Mouse (Mus musculus) heart, embryonic 13.5 days (tissue): Measurements from ENCODE around the gene Pcnx2. TPM values are rescaled to one million over a fixed set of nuclear protein-coding genes. Genes with fewer than 3 reads are reported as not detected.
A peak's percentile ranks its signal among the peaks of the same experiment; 100 is the strongest.

Experiments used
- ATAC-seq: fragments of 200-750 bp; cut with Nextera tagmentation; 2 replicates; pipeline ENCODE4 v1.8.0; 2017; ENCODE audit warnings: moderate TSS enrichment; ENCODE audit not compliant: insufficient number of reproducible peaks, low FRiP score, low TSS enrichment; ENCODE audit errors: extremely low read depth
- H3K27ac ChIP-seq: fragments of 300-500 bp; sonication (generic); replicated peaks from 2 replicates; pipeline ENCODE4 v1.5.1; 2015; ENCODE audit warnings: moderate library complexity, mild to moderate bottlenecking, inconsistent platforms
- H3K27me3 ChIP-seq: fragments of 300-500 bp; sonication (generic); replicated peaks from 2 replicates; pipeline ENCODE4 v1.6.1; 2015; ENCODE audit warnings: mild to moderate bottlenecking, inconsistent platforms
- H3K36me3 ChIP-seq: fragments of 300-500 bp; sonication (generic); 2 replicates; pipeline ENCODE4 v1.6.1; 2015; ENCODE audit warnings: mild to moderate bottlenecking, inconsistent platforms
- H3K4me1 ChIP-seq: fragments of 300-500 bp; sonication (generic); 2 replicates; pipeline ENCODE4 v1.6.1; 2015; ENCODE audit warnings: inconsistent platforms
- H3K4me2 ChIP-seq: fragments of 300-500 bp; sonication (generic); 2 replicates; pipeline ENCODE4 v1.6.1; 2015; ENCODE audit warnings: inconsistent platforms, mild to moderate bottlenecking, moderate library complexity
- H3K4me3 ChIP-seq: fragments of 300-500 bp; sonication (generic); 2 replicates; pipeline ENCODE4 v1.5.1; 2015; ENCODE audit warnings: moderate library complexity, mild to moderate bottlenecking, inconsistent platforms
- H3K9ac ChIP-seq: fragments of 300-500 bp; sonication (generic); 2 replicates; pipeline ENCODE4 v1.6.1; 2015; ENCODE audit warnings: inconsistent platforms, mild to moderate bottlenecking, moderate library complexity
- H3K9me3 ChIP-seq: fragments of 300-500 bp; sonication (generic); 2 replicates; pipeline ENCODE4 v1.6.1; 2016; ENCODE audit warnings: inconsistent platforms
- WGBS: fragments of 180-500 bp; shearing (Covaris S2); methylation state at CpG from one replicate; pipeline ENCODE4 v1.1.7; 2015; ENCODE audit warnings: mixed read lengths; 5-methylcytosine and 5-hydroxymethylcytosine counted together
- polyA plus RNA-seq: library from polyadenylated mRNA; unstranded; fragments of >200 nt; fragmentation: Nextera tagmentation; extraction: Ambion mirVana; gene quantifications from 2 replicates; pipeline ENCODE4 v1.2.1, GENCODE M21; 2015

The Pcnx2 gene
- polyA plus RNA-seq, 1 experiment from 2014 or later, result 0.07 TPM

GRCm38 (mm10) chr8:125897388-125897787 lies 729 bp downstream of the Pcnx2 start:
- Histone ChIP-seq H3K27me3 (peaks cover 45% of the 10 kb centered on the region), H3K27ac (no peak overlapping the region), H3K4me3 (no peak overlapping the region), H3K4me1 (peaks cover 10% of the 10 kb centered on the region), H3K4me2 (no peak overlapping the region), H3K9me3 (no peaks in the 10 kb centered on the region), H3K36me3 (no peaks in the 10 kb centered on the region), H3K9ac (no peak overlapping the region)
- 57% methylated on average over 11 of the region's 11 CpGs for WGBS
- no peak for ATAC-seq

GRCm38 (mm10) chr8:125889920-125890319 lies 8.2 kb downstream of the Pcnx2 start:
- WGBS, result 66% methylated on average over 3 of the region's 3 CpGs
- Histone ChIP-seq H3K4me1 (0 out of 2 replicates have a peak, but pooled peaks cover 4% of the 10 kb centered on the region), H3K9me3 (no peaks in the 10 kb centered on the region), H3K4me3 (no peak overlapping the region), H3K36me3 (no peaks in the 10 kb centered on the region), H3K27me3 (peaks cover 12% of the 10 kb centered on the region), H3K27ac (no peak overlapping the region), H3K9ac (no peak overlapping the region), H3K4me2 (no peak overlapping the region)
- ATAC-seq, result no peak

- Histone ChIP-seq H3K27me3 (peaks cover 4% of the 10 kb centered on the region; the same call in 1 of the 2 replicates), H3K9ac (no peak overlapping the region), H3K36me3 (no peaks in the 10 kb centered on the region), H3K4me3 (no peak overlapping the region), H3K27ac (no peak overlapping the region), H3K9me3 (no peaks in the 10 kb centered on the region), H3K4me1 (peaks cover 14% of the 10 kb centered on the region), H3K4me2 (no peak overlapping the region)
- WGBS, result 64% methylated on average over 9 of the region's 9 CpGs
- no peak for ATAC-seq
These were observed 10.6 kb downstream of the Pcnx2 start for GRCm38 (mm10) chr8:125887549-125887948.

- Histone ChIP-seq H3K9me3 (no peaks in the 10 kb centered on the region), H3K4me3 (no peak overlapping the region), H3K27me3 (no peaks in the 10 kb centered on the region), H3K4me2 (no peak overlapping the region), H3K36me3 (no peaks in the 10 kb centered on the region), H3K4me1 (peaks cover 20% of the 10 kb centered on the region), H3K9ac (no peak overlapping the region), H3K27ac (peak overlapping the region; percentile 53)
- ATAC-seq, result no peak
- WGBS, result 43% methylated on average over 4 of the region's 4 CpGs
These were observed 17.7 kb downstream of the Pcnx2 start for GRCm38 (mm10) chr8:125880447-125880846.

- H3K4me3 ChIP-seq, result no peak overlapping the region
- ATAC-seq, result no peak
- peaks cover 43% of the 10 kb centered on the region for H3K4me1 ChIP-seq
- H3K4me2 ChIP-seq, result no peak overlapping the region
- WGBS, result 63% methylated on average over 2 of the region's 2 CpGs
- peaks cover 10% of the 10 kb centered on the region; the same call in 1 of the 2 replicates for H3K27me3 ChIP-seq
- no peaks in the 10 kb centered on the region for H3K36me3 ChIP-seq
- no peak overlapping the region for H3K9ac ChIP-seq
- H3K27ac ChIP-seq, result peak overlapping the region; percentile 25; the same call in 1 of the 2 replicates
- no peaks in the 10 kb centered on the region for H3K9me3 ChIP-seq
These were observed 24.9 kb downstream of the Pcnx2 start for GRCm38 (mm10) chr8:125873250-125873534.

- peaks cover 13% of the 10 kb centered on the region; the same call in 1 of the 2 replicates for H3K27me3 ChIP-seq
- WGBS, result 46% methylated on average over 9 of the region's 9 CpGs
- ATAC-seq, result no peak
- peaks cover 43% of the 10 kb centered on the region for H3K4me1 ChIP-seq
- H3K4me3 ChIP-seq, result no peak overlapping the region
- no peaks in the 10 kb centered on the region for H3K36me3 ChIP-seq
- peak overlapping the region; percentile 25; the same call in 1 of the 2 replicates for H3K27ac ChIP-seq
- no peaks in the 10 kb centered on the region for H3K9me3 ChIP-seq
- no peak overlapping the region for H3K9ac ChIP-seq
- H3K4me2 ChIP-seq, result no peak overlapping the region
These were observed 25.4 kb downstream of the Pcnx2 start for GRCm38 (mm10) chr8:125872501-125873249.

- H3K4me2 ChIP-seq, result peak overlapping the region; percentile 54
- H3K4me3 ChIP-seq, result no peak overlapping the region
- peak overlapping the region; percentile 68 for H3K27ac ChIP-seq
- H3K9me3 ChIP-seq, result no peaks in the 10 kb centered on the region
- no peaks in the 10 kb centered on the region for H3K36me3 ChIP-seq
- H3K27me3 ChIP-seq, result peaks cover 14% of the 10 kb centered on the region
- H3K4me1 ChIP-seq, result peaks cover 43% of the 10 kb centered on the region
- 2% methylated on average over 7 of the region's 7 CpGs for WGBS
- ATAC-seq, result peak; percentile 41; the same call in 1 of the 2 replicates
- H3K9ac ChIP-seq, result peak overlapping the region; percentile 54
These were observed 27.2 kb downstream of the Pcnx2 start for GRCm38 (mm10) chr8:125870821-125871321.

- 13% methylated on average over 6 of the region's 6 CpGs for WGBS
- Histone ChIP-seq H3K27me3 (peaks cover 14% of the 10 kb centered on the region), H3K9ac (peak overlapping the region; percentile 54), H3K9me3 (no peaks in the 10 kb centered on the region), H3K36me3 (no peaks in the 10 kb centered on the region), H3K4me1 (peaks cover 43% of the 10 kb centered on the region), H3K4me2 (peak overlapping the region; percentile 33), H3K4me3 (no peak overlapping the region), H3K27ac (peak overlapping the region; percentile 68)
- no peak for ATAC-seq
These were observed 27.9 kb downstream of the Pcnx2 start for GRCm38 (mm10) chr8:125870179-125870702.

- peak overlapping the region; percentile 68; the same call in 1 of the 2 replicates for H3K27ac ChIP-seq
- H3K4me2 ChIP-seq, result peak overlapping the region; percentile 33; the same call in 1 of the 2 replicates
- H3K9ac ChIP-seq, result no peak overlapping the region
- H3K4me1 ChIP-seq, result peaks cover 43% of the 10 kb centered on the region
- no peak for ATAC-seq
- no peaks in the 10 kb centered on the region for H3K9me3 ChIP-seq
- no peak overlapping the region for H3K4me3 ChIP-seq
- no peaks in the 10 kb centered on the region for H3K36me3 ChIP-seq
- H3K27me3 ChIP-seq, result peaks cover 10% of the 10 kb centered on the region
- 59% methylated on average over 3 of the region's 3 CpGs for WGBS
These were observed 28.4 kb downstream of the Pcnx2 start for GRCm38 (mm10) chr8:125869739-125870138.

- Histone ChIP-seq H3K27ac (no peak overlapping the region), H3K9ac (no peak overlapping the region), H3K27me3 (peaks cover 4% of the 10 kb centered on the region), H3K4me2 (no peak overlapping the region), H3K36me3 (no peaks in the 10 kb centered on the region), H3K9me3 (no peaks in the 10 kb centered on the region), H3K4me3 (no peak overlapping the region), H3K4me1 (peaks cover 43% of the 10 kb centered on the region)
- no peak for ATAC-seq
- WGBS, result 41% methylated on average over 7 of the region's 7 CpGs
These were observed 29.6 kb downstream of the Pcnx2 start for GRCm38 (mm10) chr8:125868552-125868951.

GRCm38 (mm10) chr8:125866125-125866524 lies 32.0 kb downstream of the Pcnx2 start:
- H3K27ac ChIP-seq, result no peak overlapping the region
- peaks cover 4% of the 10 kb centered on the region for H3K27me3 ChIP-seq
- no peak overlapping the region for H3K9ac ChIP-seq
- H3K4me2 ChIP-seq, result no peak overlapping the region
- 76% methylated on average over 12 of the region's 12 CpGs for WGBS
- H3K4me1 ChIP-seq, result peaks cover 33% of the 10 kb centered on the region
- no peaks in the 10 kb centered on the region for H3K9me3 ChIP-seq
- no peak overlapping the region for H3K4me3 ChIP-seq
- no peaks in the 10 kb centered on the region for H3K36me3 ChIP-seq
- ATAC-seq, result no peak
